Mouse (Mus musculus) heart, adult 2 months (tissue): ENCODE results near the gene Iscu.

ENCODE experiments used
- CTCF ChIP-seq: fragments of 200-600 bp; IDR thresholded peaks from 2 replicates; pipeline ENCODE4 v1.8.1; 2022; ENCODE audit warnings: antibody characterized with exemption, mild to moderate bottlenecking, moderate library complexity
- EP300 ChIP-seq: fragments of 200-500 bp; IDR thresholded peaks from 2 replicates; pipeline ENCODE4 v1.6.1; 2011; ENCODE audit warnings: low read depth, low read length, control low read depth; ENCODE audit not compliant: insufficient read depth
- POLR2A ChIP-seq: fragments of 200-500 bp; IDR thresholded peaks from 2 replicates; pipeline ENCODE4 v1.6.1; 2011; ENCODE audit warnings: mild to moderate bottlenecking, low read depth, low read length, control low read depth; ENCODE audit not compliant: insufficient read depth

GRCm38 (mm10) chr5:113783581-113784001, 11.0 kb downstream of the Iscu start:
- TF ChIP-seq CTCF (no peak), POLR2A (no peak), EP300 (0 out of 2 replicates have a peak, but pooled peaks have one; percentile 10)
